Comparison of ENCODE assay signal across 19 mouse cellular contexts in the genomic region with DNA sequence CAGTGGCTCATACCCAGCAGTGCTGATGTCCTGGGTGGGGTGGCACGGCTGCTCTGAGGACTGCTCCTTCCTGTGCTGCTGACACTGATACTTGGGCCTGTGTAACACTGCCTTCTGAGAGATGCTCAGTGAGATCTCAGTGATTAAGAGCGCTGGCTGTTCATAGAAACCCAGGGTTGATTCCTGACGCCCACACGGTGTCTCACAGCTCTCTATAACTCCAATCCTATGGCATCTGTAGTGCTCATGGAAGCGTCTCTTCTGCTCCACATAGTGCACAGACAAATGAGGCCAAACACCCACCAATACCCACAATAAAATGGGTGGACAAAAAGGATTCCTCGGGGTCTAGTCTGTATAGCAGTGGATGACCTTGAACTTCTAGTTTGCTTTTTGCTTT.
"Had no signal": no experiment of that assay in that cellular context is flagged by ENCODE, and none has a peak within 500 bp of the region (broad histone marks: within the 10 kb centered on the region; RNA-seq: fewer than 3 reads in every experiment).

No protein-coding gene starts in this region.

- H3K27ac ChIP-seq: liver, embryonic 14.5 days; midbrain, embryonic 10.5 days; midbrain, embryonic 12.5 days; neural tube, embryonic 13.5 days; neural tube, embryonic 15.5 days had no signal

- H3K4me1 ChIP-seq: midbrain, embryonic 10.5 days; midbrain, embryonic 12.5 days; neural tube, embryonic 13.5 days; neural tube, embryonic 15.5 days had no signal

- DNase-seq: lung, adult 18-20 months; lung, embryonic 14.5 days; lung, postnatal 10 days; lung, postnatal 4 days; midbrain, embryonic 14.5 days; retina, postnatal 1 day; right cerebral cortex, postnatal 14 days; right cerebral cortex, postnatal 4 days; spleen, adult 18-20 months; thymus, adult 18-20 months; thymus, postnatal 14 days; thymus, postnatal 36 days had no signal

- H3K4me3 ChIP-seq: midbrain, embryonic 10.5 days; midbrain, embryonic 12.5 days; myocyte; neural tube, embryonic 13.5 days; neural tube, embryonic 15.5 days had no signal

- H3K9ac ChIP-seq: liver, embryonic 14.5 days; lung, embryonic 14.5 days; midbrain, embryonic 12.5 days; neural tube, embryonic 13.5 days; neural tube, embryonic 15.5 days had no signal

- H3K27me3 ChIP-seq: midbrain, embryonic 12.5 days; neural tube, embryonic 13.5 days; neural tube, embryonic 15.5 days had no signal

- H3K4me2 ChIP-seq: lung, embryonic 14.5 days; midbrain, embryonic 12.5 days; neural tube, embryonic 13.5 days; neural tube, embryonic 15.5 days had no signal

- ATAC-seq: midbrain, embryonic 16.5 days had no signal

- H3K9me3 ChIP-seq: midbrain, embryonic 10.5 days; midbrain, embryonic 12.5 days; neural tube, embryonic 13.5 days; neural tube, embryonic 15.5 days had no signal
